Mouse (Mus musculus) lung, adult 2 months (tissue): ENCODE data around the gene Lbhd2.

Experiments
- CTCF ChIP-seq: fragments of 200-500 bp; IDR thresholded peaks from 2 replicates; pipeline ENCODE4 v1.5.1; 2011; ENCODE audit warnings: mild to moderate bottlenecking, low read length, control low read depth; ENCODE audit not compliant: insufficient read depth
- POLR2A ChIP-seq: fragments of 200-500 bp; IDR thresholded peaks from 2 replicates; pipeline ENCODE4 v1.6.1; 2011; ENCODE audit warnings: low read depth, mild to moderate bottlenecking, control low read depth, low read length, borderline replicate concordance; ENCODE audit errors: extremely low read depth

- TF ChIP-seq CTCF (no peak), POLR2A (no peak)
Measured at GRCm38 (mm10) chr12:111448931-111449705, 42.5 kb downstream of the Lbhd2 start.
